Mouse (Mus musculus): ENCODE data around the gene Robo1. TPM values are rescaled to one million over a fixed set of nuclear protein-coding genes. Genes with fewer than 3 reads are reported as not detected.

The Robo1 gene
- polyA plus RNA-seq, 1 experiment from 2014 or later: 69.5 TPM

DNA sequence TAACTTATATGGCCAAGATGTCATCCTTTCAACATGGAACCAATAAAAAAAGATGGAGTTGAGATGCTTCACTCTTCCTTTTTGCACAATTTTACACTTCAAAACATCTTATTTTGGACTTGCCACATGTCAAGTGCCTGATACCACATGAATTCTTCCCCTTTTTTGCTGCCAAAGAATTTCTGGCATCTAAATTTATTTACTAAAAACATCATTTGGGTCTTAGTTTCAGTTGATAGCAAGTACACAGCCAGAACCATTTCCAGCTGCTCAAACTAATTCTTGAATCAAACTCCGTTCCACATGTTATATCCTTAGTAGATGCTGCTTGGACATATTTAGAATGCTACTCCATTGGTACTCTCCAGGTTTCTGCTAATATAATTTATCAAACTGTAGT lies 267.1 kb downstream of the Robo1 start:
- no peak for ATAC-seq (ENCODE audit: low FRiP score, low read depth)
- no peak overlapping the region for H3K4me2 ChIP-seq (replicated peaks)
- no peaks in the 10 kb centered on the region for H3K4me1 ChIP-seq
- no peaks in the 10 kb centered on the region for H3K27me3 ChIP-seq (replicated peaks)
- no peak overlapping the region for H3K27ac ChIP-seq
- WGBS: 97% methylated on average over 1 of the region's 1 CpGs
- H3K36me3 ChIP-seq: no peaks in the 10 kb centered on the region
- H3K9me3 ChIP-seq: no peaks in the 10 kb centered on the region
- no peak overlapping the region for H3K9ac ChIP-seq
- no peak overlapping the region for H3K4me3 ChIP-seq

DNA sequence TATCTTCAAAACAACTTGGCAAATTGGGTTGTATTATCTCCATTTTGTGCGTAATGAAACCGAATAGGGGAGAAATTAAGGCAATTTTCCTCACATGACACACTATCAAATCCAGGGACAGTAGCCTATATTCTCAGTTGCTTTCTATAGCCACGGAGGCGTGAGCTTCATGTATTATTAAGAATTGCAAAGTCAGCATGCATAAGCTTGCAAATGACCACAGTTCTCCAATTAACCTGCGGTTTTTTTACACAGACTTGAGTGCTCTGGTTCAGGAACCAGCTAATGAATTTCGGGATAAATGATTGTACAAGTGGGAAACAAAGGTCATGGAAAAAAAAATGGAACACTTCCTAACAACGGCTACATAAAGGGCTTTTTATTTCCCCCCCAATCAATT lies 268.9 kb downstream of the Robo1 start:
- no peak overlapping the region for H3K27ac ChIP-seq
- ATAC-seq (ENCODE audit: low FRiP score, low read depth): no peak
- WGBS: 67% methylated on average over 7 of the region's 7 CpGs
- H3K27me3 ChIP-seq (replicated peaks): no peaks in the 10 kb centered on the region
- H3K4me2 ChIP-seq (replicated peaks): no peak overlapping the region
- H3K4me3 ChIP-seq: no peak overlapping the region
- H3K9ac ChIP-seq: no peak overlapping the region
- H3K36me3 ChIP-seq: no peaks in the 10 kb centered on the region
- no peaks in the 10 kb centered on the region for H3K9me3 ChIP-seq
- no peaks in the 10 kb centered on the region for H3K4me1 ChIP-seq

DNA sequence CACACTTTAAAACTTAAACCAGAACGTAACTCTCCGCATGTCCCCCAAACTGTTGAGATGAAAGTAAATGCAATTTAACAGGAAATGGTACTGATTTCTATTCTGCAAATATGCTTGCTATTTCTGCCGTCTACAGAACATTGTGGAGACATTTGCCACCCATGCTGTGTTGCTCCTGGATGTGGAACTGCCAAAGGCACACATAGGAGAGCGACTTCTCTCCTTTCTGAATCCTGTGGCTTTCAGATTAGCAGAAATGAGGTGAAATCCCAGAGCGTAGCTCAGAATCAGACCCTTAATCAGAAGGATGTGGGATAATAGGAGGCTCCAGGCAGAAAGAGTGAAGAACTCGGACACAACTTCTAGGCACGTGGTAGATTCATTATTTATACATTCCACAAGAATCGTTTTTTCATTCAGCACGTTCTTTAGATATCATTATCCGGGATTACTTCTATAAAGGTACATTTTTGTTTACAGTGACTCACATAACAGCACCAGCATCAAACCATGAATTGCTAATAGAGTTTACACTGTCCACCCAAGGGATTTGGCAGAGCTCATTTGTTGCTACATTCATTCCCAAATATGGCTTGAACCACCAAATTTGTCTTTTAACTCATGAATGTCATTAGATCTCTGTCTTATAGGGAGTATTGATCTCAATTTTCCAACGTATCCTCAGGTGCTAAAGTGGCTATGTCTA lies 276.5 kb downstream of the Robo1 start:
- no peaks in the 10 kb centered on the region for H3K9me3 ChIP-seq
- no peak overlapping the region for H3K4me2 ChIP-seq (replicated peaks)
- H3K36me3 ChIP-seq: no peaks in the 10 kb centered on the region
- no peak overlapping the region for H3K4me3 ChIP-seq
- ATAC-seq (ENCODE audit: low FRiP score, low read depth): no peak
- H3K4me1 ChIP-seq: no peaks in the 10 kb centered on the region; the same call in 1 of the 2 replicates
- WGBS: 83% methylated on average over 11 of the region's 11 CpGs
- H3K27ac ChIP-seq: no peak overlapping the region
- H3K27me3 ChIP-seq (replicated peaks): no peaks in the 10 kb centered on the region
- no peak overlapping the region for H3K9ac ChIP-seq

DNA sequence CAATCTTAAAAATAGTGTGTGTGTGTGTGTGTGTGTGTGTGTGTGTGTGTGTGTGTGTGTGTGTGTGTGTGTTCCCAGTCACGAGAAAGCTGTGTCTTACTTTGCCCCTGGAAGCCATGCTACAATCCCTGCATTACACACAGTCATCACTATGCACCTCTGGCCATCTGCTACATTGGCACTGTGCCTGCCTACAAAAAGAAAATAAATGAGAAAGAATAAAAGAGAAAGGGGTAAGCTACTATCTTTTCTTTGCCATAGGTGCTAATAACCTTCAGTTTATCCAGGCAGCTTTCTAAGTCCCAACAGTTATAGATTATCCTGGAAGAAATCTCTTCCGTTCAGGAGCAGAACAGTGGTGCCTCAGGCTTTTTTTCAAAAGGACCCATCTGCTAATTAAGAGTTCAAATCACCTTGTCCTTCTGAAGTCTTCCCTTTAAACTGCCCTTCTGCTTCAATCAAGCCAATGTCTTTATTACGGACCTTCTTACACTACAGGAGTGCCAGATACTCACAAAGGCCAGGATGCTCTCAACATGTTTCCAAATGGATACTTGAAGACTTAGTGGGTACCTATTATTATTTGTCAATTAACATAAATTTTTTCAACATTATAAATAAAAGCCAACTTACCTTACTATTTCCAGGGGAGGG lies 277.2 kb downstream of the Robo1 start:
- H3K27ac ChIP-seq: no peak overlapping the region
- ATAC-seq (ENCODE audit: low FRiP score, low read depth): peak; percentile 68; the same call in 1 of the 2 replicates
- no peaks in the 10 kb centered on the region; the same call in 1 of the 2 replicates for H3K4me1 ChIP-seq
- H3K36me3 ChIP-seq: no peaks in the 10 kb centered on the region
- 27% methylated on average over 3 of the region's 3 CpGs for WGBS
- H3K9me3 ChIP-seq: no peaks in the 10 kb centered on the region
- H3K9ac ChIP-seq: no peak overlapping the region
- no peak overlapping the region for H3K4me2 ChIP-seq (replicated peaks)
- no peak overlapping the region for H3K4me3 ChIP-seq
- no peaks in the 10 kb centered on the region for H3K27me3 ChIP-seq (replicated peaks)

DNA sequence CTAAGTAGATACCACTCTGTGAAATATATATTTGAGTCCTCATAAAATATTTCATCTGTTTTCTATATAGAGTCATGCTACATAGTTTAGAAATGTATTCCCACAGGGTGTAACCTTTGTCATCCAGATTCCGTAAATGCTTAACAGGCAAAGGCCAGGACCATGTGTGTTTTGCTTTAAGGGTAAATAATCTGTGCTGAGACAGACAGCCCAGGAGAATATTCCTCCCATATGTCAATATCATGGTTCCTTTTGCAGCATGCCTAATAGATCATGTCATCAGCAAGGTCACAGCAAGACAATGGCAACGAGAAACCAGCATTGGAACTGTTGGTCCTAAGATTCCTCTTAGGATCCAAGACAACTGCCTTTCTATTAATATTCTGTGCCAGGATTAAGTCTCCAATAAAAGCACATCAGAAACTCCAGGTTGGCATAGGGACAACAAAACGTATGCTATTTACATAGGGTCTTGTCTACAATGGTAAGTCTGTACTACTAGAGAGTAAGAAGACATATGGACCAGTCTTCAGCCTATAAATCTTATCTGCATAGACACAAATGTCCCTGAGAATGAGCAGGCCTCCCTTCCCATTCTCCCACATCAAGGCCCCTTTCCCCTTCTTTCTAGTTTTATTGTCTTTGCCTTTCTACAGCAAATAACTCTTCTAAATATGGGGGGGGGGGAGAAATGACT lies 279.4 kb downstream of the Robo1 start:
- WGBS: 28% methylated on average over 3 of the region's 3 CpGs
- ATAC-seq (ENCODE audit: low FRiP score, low read depth): 0 out of 2 replicates have a peak, but pooled peaks have one; percentile 53
- no peaks in the 10 kb centered on the region for H3K27me3 ChIP-seq (replicated peaks)
- H3K27ac ChIP-seq: no peak overlapping the region
- no peaks in the 10 kb centered on the region for H3K36me3 ChIP-seq
- H3K4me3 ChIP-seq: no peak overlapping the region
- no peak overlapping the region for H3K4me2 ChIP-seq (replicated peaks)
- no peaks in the 10 kb centered on the region; the same call in 1 of the 2 replicates for H3K4me1 ChIP-seq
- no peaks in the 10 kb centered on the region for H3K9me3 ChIP-seq
- no peak overlapping the region for H3K9ac ChIP-seq

DNA sequence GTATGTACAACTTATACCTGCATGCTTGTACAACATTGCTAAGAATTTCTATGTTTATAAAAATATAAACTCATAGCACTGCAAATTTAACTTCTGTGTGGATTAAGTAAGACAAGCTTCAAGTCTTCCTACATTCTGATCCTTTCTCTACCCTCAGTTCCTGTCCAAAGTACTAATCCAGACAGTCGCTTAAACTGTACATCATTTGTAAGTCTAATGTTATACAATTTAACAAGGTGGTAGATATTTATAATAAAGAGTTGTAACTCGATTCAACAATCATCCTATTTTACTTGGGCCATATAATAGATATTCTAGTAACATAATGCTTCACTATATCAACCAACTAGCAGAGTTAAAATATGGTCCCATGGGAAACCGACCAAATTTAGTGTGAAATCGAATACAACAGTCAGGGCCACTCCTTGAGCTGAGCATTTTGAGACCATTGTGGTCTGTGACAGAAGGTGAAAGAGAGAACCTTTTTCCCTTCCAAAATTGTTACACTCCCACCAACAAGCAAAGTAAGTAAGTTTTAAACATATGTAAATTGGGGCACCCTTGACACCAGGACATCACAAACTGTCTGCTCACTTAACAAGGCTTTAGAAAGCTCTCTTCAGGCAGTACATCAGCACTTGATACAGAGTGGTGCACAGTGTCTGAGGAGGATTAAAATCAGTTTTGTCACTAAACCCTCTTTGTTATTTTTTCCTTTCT lies 295.5 kb downstream of the Robo1 start:
- 31% methylated on average over 4 of the region's 4 CpGs for WGBS
- H3K4me2 ChIP-seq (replicated peaks): no peak overlapping the region
- peak; percentile 80 for ATAC-seq (ENCODE audit: low FRiP score, low read depth)

DNA sequence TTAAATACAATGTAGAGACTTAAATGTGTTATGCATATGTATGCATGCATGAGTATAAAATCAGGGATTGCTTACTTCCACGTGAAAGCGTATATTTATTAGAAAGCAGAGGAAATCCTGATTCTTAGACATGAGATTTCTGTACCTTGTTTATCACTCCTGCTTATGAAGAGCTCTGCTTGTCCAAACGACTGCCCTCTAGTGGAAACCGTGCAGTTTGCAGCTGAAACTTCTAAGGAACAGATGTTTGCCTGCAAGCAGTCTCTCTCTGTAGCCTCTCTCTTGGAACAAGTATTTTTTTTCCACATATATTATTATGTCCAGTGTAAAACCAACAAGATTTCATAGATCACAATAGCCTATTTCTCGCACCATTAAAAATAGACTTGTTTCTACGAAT lies 297.0 kb downstream of the Robo1 start:
- Histone ChIP-seq H3K4me3 (no peak overlapping the region), H3K9ac (no peak overlapping the region), H3K4me2 (replicated peaks) (no peak overlapping the region), H3K4me1 (no peaks in the 10 kb centered on the region; the same call in 1 of the 2 replicates), H3K27ac (no peak overlapping the region), H3K36me3 (no peaks in the 10 kb centered on the region), H3K27me3 (replicated peaks) (no peaks in the 10 kb centered on the region), H3K9me3 (no peaks in the 10 kb centered on the region)
- ATAC-seq (ENCODE audit: low FRiP score, low read depth): no peak
- WGBS: 25% methylated on average over 6 of the region's 6 CpGs

More for the DNA sequence above, 295.5 kb downstream of the Robo1 start:
- no peak overlapping the region for H3K9ac ChIP-seq
- no peak overlapping the region for H3K27ac ChIP-seq
- no peaks in the 10 kb centered on the region; the same call in 1 of the 2 replicates for H3K4me1 ChIP-seq
- no peaks in the 10 kb centered on the region for H3K27me3 ChIP-seq (replicated peaks)
- no peaks in the 10 kb centered on the region for H3K36me3 ChIP-seq
- H3K4me3 ChIP-seq: no peak overlapping the region
- no peaks in the 10 kb centered on the region for H3K9me3 ChIP-seq

DNA sequence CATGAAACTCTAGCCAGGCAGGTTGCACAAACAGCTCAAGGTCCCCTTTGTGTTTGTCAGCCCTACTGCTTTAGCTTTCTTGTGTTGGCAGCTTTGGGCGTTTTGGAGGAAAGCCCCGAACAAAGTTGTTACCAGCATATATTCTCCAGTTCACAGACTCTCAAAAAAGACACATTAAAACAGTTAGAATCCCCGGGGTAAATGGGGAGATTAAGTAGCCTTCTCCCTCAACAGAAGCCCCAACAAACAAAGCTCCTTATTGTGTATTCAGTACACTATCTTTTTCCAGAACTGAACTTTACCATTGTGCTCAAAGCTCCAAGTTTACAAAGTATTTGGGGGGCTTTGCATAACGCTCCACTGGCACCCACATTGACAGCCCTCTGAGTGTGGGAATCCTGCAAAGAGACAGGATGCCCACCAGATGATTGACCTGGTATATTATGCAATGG lies 302.6 kb downstream of the Robo1 start:
- 24% methylated on average over 4 of the region's 4 CpGs for WGBS
- peak; percentile 71 for ATAC-seq (ENCODE audit: low FRiP score, low read depth)
- Histone ChIP-seq H3K36me3 (no peaks in the 10 kb centered on the region), H3K9ac (no peak overlapping the region), H3K4me2 (replicated peaks) (no peak overlapping the region), H3K27ac (no peak overlapping the region), H3K27me3 (replicated peaks) (no peaks in the 10 kb centered on the region), H3K9me3 (no peaks in the 10 kb centered on the region), H3K4me3 (no peak overlapping the region), H3K4me1 (no peaks in the 10 kb centered on the region; the same call in 1 of the 2 replicates)

DNA sequence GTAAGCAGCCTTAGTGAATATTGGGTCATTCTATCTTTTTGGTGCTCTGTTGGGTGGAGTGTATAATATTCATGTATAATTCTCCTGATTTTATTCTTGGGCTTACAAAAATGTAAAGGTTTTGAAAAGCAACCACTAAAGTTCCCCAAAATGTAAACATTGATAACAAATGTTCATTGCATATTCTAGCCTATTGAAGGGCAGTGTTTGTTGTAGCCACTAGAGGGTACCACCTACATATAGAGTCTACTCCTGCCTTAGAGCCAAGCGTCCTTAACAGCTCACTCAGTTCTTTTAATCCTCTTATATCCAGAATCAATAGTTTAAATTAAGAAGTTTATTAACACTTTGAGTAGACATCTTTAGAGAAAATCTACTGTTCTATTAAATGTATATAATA lies 306.8 kb downstream of the Robo1 start:
- H3K4me2 ChIP-seq (replicated peaks): no peak overlapping the region
- no peaks in the 10 kb centered on the region for H3K36me3 ChIP-seq
- no peak overlapping the region for H3K4me3 ChIP-seq
- no peak for ATAC-seq (ENCODE audit: low FRiP score, low read depth)
- no peak overlapping the region for H3K27ac ChIP-seq
- H3K9ac ChIP-seq: no peak overlapping the region
- H3K27me3 ChIP-seq (replicated peaks): no peaks in the 10 kb centered on the region
- H3K9me3 ChIP-seq: no peaks in the 10 kb centered on the region
- 7% methylated on average over 1 of the region's 1 CpGs for WGBS
- H3K4me1 ChIP-seq: no peaks in the 10 kb centered on the region; the same call in 1 of the 2 replicates

DNA sequence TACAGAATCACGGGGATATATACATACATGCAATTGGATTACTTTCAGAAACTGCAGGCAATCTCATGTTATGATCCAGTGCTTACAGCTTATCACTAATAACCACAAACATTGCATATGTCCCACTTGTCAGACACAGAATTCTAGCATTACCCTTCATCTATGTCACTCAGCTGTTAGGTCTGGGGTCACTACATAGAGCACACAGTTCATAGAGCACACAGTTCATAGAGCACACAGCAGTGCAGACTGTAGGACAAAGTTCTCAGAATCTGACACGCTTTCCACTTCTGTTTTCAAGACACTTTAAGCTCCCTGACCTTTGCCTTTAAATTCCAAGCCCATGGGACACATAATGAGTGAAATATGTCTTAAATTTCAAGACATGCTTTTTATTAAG lies 307.3 kb downstream of the Robo1 start:
- Histone ChIP-seq H3K9ac (no peak overlapping the region), H3K4me2 (replicated peaks) (no peak overlapping the region), H3K36me3 (no peaks in the 10 kb centered on the region), H3K4me3 (no peak overlapping the region), H3K27me3 (replicated peaks) (no peaks in the 10 kb centered on the region), H3K4me1 (no peaks in the 10 kb centered on the region; the same call in 1 of the 2 replicates), H3K27ac (no peak overlapping the region), H3K9me3 (no peaks in the 10 kb centered on the region)
- 72% methylated on average over 2 of the region's 2 CpGs for WGBS
- no peak for ATAC-seq (ENCODE audit: low FRiP score, low read depth)

DNA sequence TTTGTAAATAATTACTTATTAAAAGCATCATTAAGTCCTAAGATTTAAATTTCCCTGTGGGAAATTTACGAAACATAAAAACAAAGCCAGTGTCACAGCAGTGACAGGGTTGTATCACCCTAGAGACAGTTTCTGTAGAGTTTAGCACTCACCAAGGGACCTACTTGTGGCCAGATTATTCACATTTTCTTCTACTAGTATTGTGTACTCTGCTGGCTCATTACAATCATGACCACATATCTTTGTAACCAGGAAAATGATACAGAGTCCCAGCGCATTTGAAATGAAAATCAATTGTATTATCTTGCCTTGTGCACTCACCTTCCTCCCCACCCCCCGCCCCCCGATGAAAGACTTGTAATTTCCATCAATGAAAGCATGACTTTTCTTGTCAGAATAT lies 314.3 kb downstream of the Robo1 start:
- no peak overlapping the region for H3K27ac ChIP-seq
- H3K4me1 ChIP-seq: no peaks in the 10 kb centered on the region
- H3K9ac ChIP-seq: no peak overlapping the region
- no peak for ATAC-seq (ENCODE audit: low FRiP score, low read depth)
- WGBS: 81% methylated on average over 4 of the region's 4 CpGs
- no peaks in the 10 kb centered on the region for H3K36me3 ChIP-seq
- H3K9me3 ChIP-seq: no peaks in the 10 kb centered on the region
- H3K27me3 ChIP-seq (replicated peaks): no peaks in the 10 kb centered on the region
- no peak overlapping the region for H3K4me3 ChIP-seq
- no peak overlapping the region for H3K4me2 ChIP-seq (replicated peaks)

DNA sequence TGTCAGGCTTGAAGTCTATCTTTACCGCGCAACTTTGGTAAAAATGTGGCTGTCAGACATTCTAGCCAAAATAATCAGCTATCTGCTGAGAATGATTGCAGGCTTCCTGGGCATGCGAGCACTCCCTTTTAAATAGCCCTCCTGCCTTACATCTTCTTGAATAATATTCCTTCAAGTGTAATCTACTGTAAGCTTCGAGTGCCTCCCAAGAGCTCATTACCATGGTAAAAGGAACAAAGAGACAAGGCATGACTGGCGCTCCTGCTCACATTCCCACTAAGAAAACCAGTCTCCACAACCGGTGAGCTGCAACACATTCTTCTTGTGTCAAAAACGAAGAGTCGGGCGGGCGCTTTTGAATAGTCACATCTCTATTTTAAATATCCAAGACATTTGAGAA lies 314.8 kb downstream of the Robo1 start:
- Histone ChIP-seq H3K27ac (no peak overlapping the region), H3K4me2 (replicated peaks) (no peak overlapping the region), H3K4me3 (no peak overlapping the region), H3K4me1 (no peaks in the 10 kb centered on the region), H3K9ac (no peak overlapping the region), H3K36me3 (no peaks in the 10 kb centered on the region), H3K27me3 (replicated peaks) (no peaks in the 10 kb centered on the region), H3K9me3 (no peaks in the 10 kb centered on the region)
- no peak for ATAC-seq (ENCODE audit: low FRiP score, low read depth)
- WGBS: 59% methylated on average over 10 of the region's 10 CpGs

Measured in neural tube, embryonic 12.5 days (tissue).